Mouse (Mus musculus): ENCODE measurements at regions not wholly inside any gene's neighbourhood (a gene's known extent, or its start where the extent isn't known, plus 50 kb on each side); places are given as distances from the start of the nearest gene placed in this dataset.

- no peak for DNase-seq (ENCODE audit: low spot score)
Measured at GRCm38 (mm10) chr1:194208034-194209000, 409.7 kb upstream of the Plxna2 start.

- DNase-seq (ENCODE audit: low spot score): no peak
Measured at GRCm38 (mm10) chr1:194197516-194197915, 420.5 kb upstream of the Plxna2 start.

DNA sequence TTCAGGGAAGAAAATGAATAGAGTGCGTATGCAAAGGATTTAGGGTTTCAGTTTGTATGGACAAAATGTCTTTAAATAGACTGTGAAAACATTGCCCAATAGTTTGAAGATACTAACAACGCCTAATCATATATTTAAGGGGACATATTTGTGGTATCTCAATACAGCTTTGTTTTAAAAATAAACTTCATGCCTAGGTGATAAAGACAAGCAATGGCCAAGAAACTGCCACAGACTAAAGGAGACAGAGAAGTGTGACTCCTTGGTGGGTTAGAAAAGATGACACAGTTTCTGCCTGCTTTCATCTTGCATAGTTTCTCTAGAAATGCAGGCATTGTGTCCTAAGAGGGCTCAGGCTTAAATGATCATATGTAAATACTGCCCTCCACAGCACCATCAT, 435.7 kb upstream of the Plxna2 start:
- DNase-seq (ENCODE audit: low spot score): no peak

DNA sequence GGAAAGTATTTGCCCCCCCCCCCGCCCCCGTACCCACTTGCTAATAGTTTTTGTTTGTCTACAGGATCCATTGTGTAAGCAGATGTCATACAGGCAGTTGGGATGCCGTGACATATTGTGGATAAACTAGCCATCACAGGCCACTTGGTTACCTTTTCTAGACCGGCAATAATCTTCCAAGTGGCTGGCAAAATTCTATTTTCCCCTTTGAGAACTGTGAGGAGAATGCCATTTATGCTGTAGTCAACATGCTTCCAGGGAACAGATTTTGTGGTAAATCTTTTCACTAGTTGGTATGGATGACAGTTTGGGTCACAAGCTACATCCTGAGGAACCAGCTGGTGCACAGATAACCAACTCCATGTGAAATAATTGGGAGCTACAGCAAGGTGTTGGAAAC, 456.5 kb upstream of the Plxna2 start:
- DNase-seq (ENCODE audit: low spot score): no peak

- DNase-seq (ENCODE audit: low spot score): no peak
Measured at GRCm38 (mm10) chr1:194160761-194161461, 457.1 kb upstream of the Plxna2 start.

GRCm38 (mm10) chr1:194157268-194157667, 460.8 kb upstream of the Plxna2 start:
- no peak for DNase-seq (ENCODE audit: low spot score)

- no peak for DNase-seq (ENCODE audit: low spot score)
Measured at GRCm38 (mm10) chr1:194148416-194149364, 469.3 kb upstream of the Plxna2 start.

DNA sequence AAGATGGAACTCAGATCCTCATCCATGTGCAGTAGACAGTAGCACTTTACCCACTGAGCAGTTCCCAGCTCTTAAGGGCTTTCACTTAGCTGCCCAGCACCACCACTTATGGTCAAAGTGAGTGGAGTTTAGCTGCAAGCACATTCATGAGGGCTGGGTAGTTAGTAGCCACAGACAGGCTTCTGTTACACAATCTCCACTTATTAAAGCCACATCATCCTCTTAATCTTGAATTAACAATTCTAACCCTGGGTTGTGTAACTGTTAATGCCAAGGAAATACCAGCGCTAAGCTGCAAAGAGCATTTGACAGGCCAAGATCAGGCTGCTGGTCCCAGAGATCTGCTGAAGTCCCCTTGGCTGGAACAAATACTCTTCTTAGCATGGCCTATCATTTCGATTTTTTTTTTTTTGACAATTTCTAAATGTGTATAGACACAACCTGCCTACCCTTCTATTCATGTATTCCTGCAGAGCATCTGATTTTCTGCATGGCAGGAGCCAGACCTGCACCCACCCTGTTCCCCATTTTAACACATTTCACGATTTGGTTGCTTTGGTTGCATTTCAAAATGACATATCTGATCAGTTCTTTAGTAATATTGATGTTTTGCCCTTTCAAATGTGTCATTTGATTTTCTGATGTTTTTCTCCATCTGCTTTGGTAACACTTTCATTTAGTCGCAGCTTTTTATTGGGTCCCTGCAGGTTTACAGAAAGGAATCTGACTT, 500.2 kb upstream of the Plxna2 start:
- no peak for DNase-seq (ENCODE audit: low spot score)

- no peak for DNase-seq (ENCODE audit: low spot score)
Measured at GRCm38 (mm10) chr1:194114399-194114798, 503.6 kb upstream of the Plxna2 start.

DNA sequence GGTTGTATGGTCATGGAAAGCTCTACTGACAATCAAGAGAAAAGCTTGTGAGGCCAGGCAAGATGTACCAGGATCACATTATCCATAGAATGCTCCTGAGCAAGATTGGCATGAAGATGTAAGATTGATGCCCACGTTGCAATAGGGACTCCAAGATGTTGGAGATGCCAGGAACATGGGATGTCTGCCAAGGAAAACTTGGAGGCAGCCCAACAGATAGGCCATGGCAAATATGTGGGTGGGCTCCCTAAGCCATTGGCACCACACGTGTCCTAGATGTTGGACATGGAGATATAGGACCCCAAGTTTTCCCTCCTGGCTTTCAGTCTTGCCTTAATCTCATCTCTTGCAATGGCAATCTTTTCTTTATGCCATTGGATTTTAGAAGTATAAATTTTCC, 506.1 kb upstream of the Plxna2 start:
- DNase-seq (ENCODE audit: low spot score): no peak

DNA sequence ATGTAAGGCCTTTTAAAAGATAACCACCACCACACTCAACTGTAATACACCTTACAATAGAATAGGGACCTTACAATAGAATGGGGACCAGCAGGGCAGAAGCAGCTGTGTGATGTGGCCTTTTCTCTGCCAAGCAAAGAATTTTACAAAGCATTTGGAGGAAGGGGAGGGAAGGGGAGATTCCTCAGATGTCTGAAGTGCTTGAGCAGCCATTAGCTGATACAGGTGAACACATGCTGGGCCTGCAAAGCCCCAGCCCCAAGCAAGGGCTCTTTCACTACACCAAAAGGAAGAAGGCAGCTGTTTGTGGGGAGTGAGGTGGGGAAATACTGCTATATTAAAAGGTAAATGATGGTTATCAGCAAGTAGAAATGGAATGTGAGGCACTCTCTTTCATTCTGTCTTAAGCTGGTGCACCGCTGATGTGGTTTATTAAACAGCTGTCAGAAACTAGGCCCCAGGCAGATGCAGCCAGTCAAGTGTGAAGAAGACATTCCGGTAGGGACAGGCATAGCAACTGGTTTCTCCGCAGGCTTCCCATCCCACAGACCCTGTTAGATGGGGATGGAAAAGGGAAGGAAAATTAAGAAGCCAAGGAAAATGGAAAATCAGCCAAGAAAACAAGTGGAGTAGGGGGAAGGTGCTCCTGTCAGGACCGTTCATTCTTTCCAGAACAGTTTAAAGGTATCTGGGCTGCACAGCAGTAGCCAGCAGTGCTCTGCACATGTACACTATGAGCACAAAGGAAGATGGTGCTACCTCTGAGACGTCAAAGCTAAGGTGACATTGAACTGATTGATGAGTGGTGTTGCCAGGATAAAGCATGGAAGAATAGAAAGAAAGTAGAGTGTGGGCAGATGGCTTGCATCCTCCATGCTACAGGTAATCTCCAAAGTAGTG, 508.6 kb upstream of the Plxna2 start:
- no peak for DNase-seq (ENCODE audit: low spot score)

GRCm38 (mm10) chr1:194108132-194108531, 509.9 kb upstream of the Plxna2 start:
- DNase-seq (ENCODE audit: low spot score): no peak

DNA sequence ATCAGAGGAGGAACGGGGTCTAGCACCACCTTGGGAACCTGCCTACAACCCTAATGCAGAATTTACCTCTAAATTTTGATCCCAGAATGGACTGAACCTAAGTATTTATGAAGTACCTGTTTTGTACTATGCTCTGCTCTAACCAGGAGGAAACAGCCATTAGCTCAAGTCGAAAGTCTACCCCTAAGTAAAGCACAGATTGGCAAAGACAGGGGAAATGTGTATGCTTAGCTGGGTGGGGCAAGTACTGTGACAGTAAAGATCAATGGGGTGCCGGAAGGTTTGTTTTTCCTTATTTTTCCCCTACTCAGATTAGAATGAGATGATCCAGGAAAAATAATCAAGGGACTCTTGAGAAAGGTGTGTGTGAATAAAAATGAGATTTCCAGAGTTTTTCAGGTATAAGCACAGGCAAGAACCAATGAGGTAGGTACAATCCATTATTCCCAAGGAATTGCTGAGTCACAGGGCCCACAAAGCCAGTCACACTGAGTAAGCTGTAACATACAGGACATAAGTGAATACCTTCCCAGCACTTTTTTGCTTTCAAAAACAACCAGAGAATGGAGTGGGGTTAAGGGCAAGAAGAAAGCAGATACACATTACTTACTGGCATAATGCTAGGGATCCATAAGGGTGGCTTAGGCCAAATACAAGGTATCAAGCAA, 510.6 kb upstream of the Plxna2 start:
- no peak for DNase-seq (ENCODE audit: low spot score)

DNA sequence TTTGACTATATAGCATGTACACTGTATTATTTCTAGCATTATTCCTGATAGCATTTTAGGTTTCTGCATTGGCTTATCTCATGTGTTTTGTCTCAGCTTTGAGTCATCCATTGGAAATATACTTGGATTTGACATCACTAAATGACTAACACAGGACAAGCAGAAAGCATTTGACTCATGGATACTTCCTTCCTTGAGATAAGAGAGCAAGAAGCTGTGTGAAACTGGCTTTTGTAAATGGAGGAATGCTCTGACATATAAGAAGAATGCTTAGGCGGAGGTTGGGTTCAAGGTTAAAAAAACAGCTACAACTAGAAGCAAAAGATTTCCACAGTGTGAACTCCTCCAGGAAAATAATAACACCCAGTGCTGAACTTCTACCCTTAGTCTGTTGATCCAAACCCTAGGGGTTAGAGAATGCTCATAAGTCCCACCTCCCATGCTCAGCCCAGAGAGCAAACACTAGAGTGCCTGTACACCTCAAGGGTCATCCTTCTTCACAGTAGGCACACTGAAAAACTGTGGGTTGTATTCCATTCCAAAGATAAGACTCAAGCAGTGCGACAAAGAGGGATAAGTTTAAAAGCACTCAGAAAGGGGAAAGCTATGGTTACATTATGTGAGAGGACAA, 528.0 kb upstream of the Plxna2 start:
- no peak for DNase-seq (ENCODE audit: low spot score)

- no peak for DNase-seq (ENCODE audit: low spot score)
Measured at GRCm38 (mm10) chr1:194058512-194058911, 559.5 kb upstream of the Plxna2 start.

- DNase-seq (ENCODE audit: low spot score): no peak
Measured at GRCm38 (mm10) chr1:194056544-194056943, 561.5 kb upstream of the Plxna2 start.

DNA sequence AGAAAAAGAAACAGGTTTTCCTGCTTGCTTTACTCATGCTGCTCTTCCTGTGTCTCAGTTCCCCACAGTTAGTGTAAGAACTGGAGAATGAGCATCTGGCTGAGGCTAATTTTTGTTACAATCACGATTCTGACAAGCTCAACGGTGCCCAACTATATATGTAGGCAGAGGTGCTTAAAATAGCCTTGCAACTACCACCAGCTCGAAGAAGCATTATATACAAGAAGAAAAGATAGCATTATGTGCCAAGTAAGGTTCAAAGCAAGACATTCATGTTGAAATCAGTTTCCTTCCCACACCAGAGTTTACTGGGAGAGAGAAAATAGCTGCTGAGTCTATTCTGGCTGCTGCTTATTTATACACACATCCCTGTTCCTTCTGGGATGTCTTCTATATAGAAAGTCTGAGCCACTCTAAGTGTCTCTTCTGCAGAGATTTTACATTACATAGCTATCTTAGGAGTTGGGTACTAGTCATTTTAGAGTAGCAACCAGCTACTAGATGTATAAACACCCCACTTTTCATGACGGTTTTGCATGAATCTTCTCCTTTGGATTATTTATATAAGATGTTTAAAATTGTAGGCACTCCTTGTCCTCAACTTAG, 568.2 kb upstream of the Plxna2 start:
- no peak for DNase-seq (ENCODE audit: low spot score)
